Mouse (Mus musculus) erythroblast, embryonic 14.5 days (primary cell): Measurements from ENCODE around the gene Cfap70.

Source experiments
- GATA1 ChIP-seq: IDR thresholded peaks from 2 replicates; pipeline ENCODE4 v1.6.1; 2012; ENCODE audit warnings: low read length, inconsistent platforms, mixed read lengths
- TAL1 ChIP-seq: IDR thresholded peaks from 3 replicates; pipeline ENCODE4 v1.6.1; 2012; ENCODE audit warnings: low read length, inconsistent platforms, mixed read lengths

DNA sequence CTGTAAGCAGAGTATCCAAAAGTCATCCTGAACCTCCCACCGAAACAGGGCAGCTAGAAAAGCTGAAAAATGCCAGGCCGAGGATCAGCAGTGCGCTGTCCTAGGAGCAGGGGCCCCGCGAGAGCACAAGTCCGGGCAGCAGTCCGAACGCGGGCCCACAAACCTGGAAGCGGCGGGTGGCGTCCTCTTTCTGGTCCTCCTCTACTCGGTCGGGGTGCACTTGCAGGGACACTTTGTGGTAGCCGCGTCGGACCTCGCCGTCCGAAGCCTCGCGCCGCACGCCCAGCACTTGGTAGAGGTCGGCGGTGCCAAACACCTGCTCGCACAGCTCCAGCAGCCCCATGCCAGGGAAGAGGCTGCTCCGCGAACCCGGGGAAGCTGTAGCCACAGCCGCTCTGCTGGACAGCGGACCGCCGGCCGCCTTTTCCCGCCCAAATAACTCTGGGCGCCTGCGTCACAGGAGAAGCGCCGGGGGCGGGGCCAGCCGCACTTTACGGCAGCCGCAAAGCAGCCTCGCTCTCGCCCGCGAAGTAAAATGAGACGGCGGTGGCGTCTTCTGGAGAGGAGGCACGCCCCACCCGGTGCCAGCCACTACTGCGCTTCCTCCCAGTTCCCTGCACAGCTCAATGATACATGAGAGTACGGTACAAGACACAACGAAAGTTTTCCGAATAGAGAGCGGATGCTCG is 63.4 kb downstream of the Cfap70 start, which contains the start of gene Dnajc9:
- TF ChIP-seq TAL1, result no peak
- no peak for TF ChIP-seq GATA1
